Mouse (Mus musculus) heart, adult 9 months (tissue): Measurements from ENCODE around the gene Dera.
A peak's percentile ranks its signal among the peaks of the same experiment; 100 is the strongest.
"Not testable (repeated sequence)": the region's sequence is repeated elsewhere in the genome, so short reads cannot be mapped to it uniquely, and the experiment has no call there.

Source experiments
- DNase-seq, 2 experiments: peaks; one replicate each; pipeline ENCODE4 v3.0.0; 2022; ENCODE audit warnings: low spot score in 2 of 2

Dera gene

DNA sequence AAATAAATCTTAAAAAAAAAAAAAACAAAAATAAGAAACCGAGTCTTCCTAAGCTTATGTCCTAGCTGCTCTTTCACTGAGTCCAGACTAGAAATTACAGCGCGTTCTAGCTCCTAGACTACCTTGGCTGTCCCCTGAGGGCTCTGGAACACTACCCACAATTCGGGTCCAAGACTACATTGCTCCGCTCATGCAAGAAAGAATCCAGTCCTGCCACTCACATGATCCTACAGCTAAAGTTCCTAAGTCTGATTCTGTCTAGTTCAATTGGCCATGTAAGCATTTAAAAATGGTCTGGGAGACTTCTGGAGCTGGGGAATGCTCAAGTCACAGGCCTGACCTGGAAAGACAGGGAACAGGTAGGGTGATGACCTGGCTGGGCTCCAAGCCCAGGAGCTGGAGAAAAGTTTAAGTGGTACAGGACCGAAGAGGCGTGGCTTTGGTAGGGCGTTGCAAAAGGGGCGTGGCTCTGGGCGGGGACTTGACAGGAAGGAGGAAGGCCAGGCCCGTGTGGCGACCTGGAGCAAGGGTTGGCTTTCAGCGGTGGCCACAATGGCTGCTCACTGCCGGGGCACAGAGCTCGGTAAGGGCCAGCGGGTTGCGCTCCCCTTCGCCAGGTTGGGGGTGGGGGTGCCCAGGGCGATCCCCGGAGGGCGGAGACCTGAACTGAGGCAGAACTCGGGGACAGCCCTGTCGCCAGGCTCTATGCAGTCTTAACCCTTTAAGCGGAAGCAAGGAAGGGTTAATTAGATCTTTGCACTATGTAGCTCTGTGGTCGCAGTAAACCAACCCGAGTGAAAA lies at the start of gene Dera:
Dera (plus strand) TSS at position 491 of the 801 bp plus-strand sequence.
- peak; percentile 70 to 74 for DNase-seq

DNA sequence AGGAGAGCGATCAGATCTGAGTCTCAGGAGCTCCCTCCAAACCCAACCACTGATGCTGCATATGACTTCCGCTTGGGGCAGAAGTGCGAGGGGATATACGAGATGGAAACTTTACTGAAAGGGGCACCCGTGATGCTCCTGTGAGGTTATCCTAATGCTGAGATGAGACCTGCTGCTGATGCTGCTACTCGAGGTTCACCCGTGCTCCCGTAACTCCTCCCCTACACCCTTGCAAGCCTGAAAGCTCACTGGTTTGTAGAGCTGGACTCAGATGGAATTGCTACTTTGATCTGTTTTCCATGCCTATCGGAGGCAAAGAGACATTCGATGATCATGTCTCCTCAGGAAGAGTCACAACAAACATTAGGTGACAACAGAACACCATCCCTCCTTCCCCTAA lies 48.1 kb upstream of the Dera start:
- no peak for DNase-seq

DNA sequence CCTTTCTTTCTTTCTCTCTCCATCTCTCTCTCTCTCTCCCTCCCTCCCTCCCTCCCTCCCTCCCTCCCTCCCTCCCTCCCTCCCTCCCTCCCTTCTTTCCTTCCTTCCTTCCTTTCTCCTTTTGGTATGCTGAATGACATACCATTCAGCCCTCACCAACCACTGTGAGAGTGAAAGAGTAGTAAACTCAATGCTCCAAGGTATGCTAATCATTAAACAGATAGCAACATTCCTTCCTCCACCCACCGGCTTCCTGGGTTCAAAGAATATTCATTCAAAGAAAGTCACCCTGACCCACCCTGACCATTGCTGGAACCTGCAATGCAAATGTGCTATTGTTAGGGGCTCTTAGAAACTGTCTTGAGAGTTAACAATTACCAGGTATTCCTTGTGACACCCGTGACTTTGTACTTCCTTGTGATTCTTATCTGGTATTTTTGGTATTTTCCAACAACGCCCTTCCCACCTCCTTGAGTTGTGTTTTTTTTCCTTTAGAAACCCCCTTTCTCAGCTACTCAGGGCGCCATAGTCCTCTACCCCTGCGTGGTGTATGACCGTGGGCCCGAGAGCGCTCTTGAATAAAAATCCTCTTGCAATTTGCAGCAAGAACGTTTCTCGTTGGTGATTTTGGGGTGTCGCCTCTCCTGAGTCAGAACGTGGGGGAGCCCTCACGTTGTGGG lies 45.5 kb upstream of the Dera start:
- not testable (repeated sequence) for DNase-seq

DNA sequence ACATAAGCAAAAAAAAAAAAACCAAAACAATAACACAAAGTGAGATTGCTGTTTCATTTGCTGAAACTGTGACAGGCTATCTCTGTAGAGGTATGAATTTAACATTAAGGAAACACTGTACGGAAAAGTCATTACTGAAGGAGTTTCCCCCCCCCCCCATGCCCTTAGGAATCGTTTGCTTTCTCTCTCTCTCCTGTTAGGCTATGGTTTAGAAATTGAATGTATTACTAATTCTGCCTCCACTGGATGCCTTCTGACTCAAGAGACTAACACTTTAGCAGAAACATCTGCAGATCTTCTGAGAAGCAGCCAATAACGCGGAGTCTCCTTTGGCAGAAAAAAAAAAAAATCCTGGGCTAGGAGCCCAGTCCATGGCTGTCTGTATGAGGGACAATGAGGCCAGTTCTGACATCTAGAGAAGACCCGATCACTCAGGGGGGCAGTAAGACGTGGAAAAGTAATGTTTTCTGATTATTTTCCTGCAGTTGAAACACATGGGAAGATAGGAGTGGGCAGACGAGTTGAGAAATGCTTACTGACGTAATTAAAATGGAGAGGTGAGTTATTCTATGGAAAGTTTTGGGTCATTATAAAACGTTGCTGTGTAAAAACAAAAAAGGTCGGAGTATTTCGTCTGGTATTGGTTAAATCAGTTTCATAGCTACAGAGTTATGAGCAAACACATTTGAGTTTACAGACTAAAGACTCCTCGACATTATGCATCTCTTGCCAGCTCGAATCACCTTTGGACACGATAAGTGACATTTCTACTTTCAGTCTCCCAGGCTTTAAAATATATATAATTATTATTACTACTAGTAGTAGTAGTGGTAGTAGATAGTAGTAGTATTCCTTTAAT lies 43.9 kb upstream of the Dera start:
- peak; percentile 65 for DNase-seq

DNA sequence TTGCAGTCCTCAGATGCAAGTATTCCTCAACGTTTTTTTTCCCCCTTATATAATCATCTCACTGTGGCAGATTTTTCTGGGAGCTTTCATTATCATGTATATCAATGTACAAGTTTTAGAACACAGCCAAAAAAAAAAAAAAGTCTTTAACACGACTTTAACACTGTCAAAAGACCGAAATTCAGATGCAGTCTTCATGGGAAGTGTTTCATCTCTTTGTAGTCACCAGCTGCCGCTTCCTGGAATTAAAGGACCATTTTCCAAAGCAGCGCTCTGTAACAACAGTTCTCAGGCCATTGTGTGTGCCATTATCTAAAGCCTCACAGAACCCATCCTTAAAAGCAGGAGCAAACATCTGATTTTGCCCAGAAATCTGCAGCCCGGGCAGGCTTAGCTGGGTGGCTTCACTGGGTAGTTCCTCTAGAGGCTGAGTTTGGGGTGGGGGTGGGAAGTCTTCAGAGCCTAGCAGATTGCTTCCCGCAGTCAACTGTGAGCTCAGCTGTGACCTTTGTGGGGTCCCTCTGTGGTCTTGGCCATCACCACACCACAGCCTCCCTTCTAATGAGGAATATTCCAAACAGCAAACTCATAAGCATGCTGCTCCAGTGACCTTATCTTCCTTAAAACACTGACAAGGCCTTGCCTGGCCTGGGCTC lies 41.6 kb upstream of the Dera start:
- no peak for DNase-seq

DNA sequence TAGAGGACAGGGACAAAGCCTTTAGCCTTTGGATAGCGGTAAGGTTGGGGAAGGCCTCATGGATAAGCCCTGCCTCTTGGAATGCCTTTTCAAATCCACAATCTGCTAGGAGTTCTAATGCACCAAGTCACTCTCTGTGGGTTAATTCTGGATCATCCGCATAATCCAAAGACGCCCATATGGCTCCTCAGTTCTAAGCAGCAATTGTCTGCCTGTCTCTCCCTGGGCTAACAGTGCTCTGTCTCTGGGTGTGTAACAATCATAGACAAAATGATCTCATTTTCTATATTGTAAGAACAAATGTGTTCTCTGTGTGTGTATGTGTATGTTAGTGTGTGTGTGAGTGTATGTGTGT lies 41.1 kb upstream of the Dera start:
- no peak for DNase-seq

DNA sequence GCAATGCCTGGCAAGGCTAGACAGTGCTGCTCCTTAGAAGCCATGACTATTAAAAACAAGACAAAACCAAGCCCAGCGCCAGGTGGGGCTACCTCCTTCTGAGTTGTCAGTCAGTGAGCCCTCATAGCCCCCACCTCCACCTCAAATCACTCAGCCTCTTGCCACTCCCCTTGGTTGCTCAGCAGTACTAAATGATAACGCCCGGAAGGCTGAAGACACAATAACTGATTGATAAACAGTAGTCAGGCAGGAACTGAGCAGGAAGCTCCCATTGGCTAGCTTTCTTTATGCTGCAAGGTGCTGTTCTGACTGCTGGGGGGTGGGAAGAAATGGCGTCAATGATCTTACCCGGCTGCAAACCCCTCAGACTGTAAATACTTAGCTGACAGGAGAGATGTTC lies 37.5 kb upstream of the Dera start:
- DNase-seq = no peak

DNA sequence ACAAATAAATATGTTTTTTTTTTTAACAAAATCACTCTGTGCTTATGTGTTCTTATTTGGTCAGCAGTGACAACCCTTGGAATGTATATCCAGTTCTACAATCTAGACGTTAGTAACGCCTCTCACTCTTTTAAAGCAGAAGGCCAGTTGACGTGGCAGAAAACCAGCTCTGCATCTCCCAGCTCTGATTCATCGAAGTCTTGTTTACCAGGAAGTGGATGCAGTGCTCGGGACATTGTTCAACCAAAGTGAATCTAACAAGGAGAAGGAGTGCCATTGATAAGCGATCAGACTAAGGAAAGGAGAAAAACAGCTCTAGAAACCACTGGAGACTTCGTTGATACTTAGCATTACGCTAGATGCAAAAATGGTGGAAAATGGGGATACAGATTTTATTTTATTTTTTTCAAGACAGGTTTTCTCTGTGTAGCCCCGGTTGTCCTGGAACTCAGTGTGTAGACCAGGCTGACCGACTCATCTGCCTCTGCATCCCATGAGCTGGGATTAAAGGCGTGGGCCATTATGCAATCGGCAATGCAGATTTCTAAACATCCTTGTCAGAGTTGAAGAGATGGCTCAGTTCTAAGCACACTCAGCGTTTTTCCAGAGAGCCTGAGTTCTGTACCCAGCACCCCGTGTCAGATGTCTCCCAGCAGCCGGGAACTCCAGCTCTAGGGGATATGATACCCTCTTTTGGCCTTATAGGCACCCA lies 32.0 kb upstream of the Dera start:
- no peak for DNase-seq

DNA sequence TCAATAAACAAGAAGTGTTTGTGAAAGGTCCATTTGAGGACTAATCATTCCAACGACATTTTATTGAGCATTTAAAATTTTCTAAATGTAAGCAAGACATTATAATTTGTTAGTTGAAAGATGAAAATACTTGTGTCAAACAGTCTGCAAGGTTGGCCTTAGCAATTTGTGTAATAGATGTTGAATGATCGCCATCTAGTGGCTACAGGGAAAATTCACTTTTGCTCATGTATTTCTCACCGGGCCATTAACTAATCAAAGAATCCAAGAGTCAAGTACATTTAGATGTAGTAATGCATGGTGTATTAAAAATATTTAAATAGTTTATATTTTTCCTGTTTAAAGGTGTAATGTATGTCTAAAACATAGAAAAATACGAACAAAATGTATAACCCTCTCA lies 30.4 kb upstream of the Dera start:
- DNase-seq = peak in 1 of 2 experiments; percentile 58

DNA sequence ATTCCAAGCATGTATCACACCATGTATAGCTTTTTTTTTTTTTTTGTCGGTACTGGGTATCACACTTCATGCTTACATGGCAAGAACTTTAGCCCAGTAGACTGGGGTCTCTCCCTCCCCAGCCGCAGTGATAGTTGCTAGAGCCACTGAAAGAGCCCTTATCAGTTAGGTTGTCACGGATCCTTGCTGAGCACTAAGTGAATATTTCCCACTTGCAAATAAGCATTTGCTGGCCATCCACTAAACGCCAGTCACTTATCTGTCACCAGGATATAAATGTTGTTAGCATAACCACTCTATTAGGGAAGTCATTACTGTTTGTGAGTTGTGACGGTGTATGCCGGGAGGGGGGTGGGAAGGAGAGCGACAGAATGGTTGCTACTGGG lies 19.9 kb upstream of the Dera start:
- no peak for DNase-seq

DNA sequence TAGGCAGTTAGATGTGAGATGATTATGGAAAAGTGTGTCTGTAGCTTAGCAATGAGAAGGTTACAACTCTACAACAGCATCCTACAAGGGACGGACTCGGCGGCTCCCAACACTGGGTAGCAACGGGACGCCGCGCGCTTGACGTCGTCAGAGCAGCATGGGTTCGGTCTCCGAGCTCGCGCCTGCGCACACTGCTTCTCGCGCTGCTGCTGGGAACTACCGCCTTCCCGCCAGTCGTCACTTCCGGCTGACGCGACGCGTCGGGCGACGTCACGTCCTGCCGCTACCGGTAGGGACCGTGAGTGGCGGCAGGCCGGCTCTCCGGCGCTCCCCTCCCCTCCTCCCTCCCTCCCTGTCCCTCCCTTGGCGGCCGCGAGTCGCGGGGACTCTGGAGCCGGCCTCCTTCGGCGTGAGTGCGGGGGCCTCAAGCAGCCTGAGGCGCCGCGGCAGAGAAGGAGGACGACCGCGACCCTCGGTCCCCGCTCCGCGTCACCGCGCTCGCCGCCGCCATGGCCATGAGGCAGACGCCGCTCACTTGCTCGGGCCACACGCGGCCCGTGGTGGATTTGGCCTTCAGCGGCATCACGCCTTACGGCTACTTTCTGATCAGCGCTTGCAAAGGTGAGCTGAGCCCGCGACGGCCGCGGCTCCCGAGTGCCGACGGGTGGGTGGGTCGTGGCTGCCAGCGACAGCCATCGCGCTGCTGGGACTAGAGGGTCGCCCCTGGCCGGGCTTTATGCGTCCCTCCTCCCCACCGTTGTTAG lies 19.3 kb upstream of the Dera start, which contains the start of gene Strap:
Strap (plus strand) TSS at position 233 of the 764 bp plus-strand sequence.
- DNase-seq = peak; percentile 90 to 91

DNA sequence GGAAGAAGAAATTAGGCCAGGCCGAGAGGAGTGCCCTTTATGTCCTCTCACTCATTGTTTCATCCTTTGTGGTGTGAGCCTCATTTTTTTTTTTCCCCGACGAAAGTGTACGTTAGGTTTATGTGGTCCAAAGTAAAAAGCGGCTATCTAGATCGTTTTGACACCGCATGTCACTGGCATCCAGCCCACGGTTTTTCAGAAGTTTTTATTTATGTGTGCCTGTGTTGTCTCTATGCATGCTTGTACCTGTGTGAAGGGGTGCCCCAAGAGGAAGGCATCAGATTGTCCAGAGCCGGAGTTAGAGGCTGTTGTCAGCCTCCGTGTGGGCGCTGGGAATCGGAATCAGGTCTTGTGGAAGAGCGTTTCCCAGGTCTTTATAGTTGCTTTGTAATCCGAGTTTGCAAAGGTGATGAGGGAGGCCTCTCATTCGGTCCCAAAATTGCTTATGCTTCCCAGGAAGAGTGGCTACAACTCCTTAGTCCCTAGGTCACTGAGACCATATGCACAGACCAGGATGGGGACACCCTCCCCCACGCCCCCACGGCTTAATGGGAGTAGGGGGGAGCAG lies 18.6 kb upstream of the Dera start:
- no peak for DNase-seq

DNA sequence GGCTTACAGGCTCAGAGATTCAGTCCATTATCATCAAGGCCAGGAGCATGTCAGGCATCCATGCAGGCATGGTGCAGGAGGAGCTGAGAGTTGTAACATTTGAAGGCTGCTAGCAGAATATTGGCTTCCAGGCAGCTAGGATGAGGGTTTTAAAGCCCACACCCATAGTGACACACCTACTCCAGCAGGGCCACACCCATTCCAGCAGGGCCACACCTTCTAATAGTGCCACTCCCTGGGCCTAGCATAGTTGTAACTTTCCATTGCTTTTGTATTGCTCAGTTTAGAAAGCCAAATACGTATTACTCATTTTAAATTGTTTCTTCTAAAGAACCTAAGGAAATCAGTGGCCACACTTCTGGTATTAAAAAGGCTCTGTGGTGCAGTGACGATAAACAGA lies 13.4 kb upstream of the Dera start:
- DNase-seq = no peak

DNA sequence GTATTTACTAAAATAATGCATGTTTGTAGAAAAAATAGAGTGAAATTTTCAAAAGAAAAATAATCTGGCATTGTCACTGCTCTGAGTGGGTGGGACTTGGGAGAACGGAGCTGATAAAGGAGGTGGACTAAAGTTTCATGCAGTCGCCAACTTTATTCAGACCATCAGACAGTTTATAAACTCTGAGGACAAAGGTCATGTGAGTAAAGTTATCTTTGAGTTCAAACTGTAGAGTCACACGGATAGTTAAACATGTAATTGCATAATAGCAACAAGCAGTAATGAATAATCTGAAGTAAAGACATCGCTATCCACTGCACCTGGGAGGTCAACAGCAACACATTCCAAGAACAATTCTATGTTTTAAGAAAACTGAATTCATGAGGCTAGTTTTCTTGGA lies 9.6 kb upstream of the Dera start:
- no peak for DNase-seq

DNA sequence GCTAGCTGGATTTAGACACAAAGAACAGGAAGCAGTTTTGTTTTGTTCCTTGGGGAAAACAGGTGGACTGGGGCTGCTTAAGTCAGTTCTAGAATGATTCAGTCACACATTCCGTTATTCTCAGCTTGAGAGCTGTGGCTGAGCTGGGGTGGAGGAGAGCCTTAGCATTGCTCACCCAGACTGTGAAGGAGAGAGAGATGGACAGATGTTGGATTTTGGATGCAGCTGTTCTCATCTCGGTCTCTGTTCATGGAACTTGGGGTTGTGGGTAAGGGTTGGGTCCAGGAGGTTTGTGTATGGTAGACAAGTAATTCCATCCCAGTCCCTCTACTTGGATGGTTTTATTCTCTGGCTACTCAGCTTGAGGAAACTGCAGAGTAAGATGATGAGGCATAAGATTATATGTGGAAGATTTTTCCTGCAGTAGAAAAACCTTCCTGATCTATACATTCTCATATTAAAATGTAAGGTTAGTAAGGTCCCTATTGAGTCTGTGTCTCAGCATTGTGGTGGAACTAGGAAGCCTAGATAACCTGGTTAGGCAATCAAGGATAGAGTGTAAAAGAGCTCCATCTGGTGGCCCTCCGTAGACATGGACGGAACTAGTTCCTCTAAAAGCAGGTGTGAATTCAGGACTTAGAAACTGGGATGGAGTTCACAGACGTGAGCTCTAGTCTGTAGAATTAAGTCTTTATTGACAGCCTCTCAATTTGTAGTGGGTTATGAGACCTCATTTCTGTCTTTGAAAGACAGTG lies 7.0 kb upstream of the Dera start:
- no peak for DNase-seq

DNA sequence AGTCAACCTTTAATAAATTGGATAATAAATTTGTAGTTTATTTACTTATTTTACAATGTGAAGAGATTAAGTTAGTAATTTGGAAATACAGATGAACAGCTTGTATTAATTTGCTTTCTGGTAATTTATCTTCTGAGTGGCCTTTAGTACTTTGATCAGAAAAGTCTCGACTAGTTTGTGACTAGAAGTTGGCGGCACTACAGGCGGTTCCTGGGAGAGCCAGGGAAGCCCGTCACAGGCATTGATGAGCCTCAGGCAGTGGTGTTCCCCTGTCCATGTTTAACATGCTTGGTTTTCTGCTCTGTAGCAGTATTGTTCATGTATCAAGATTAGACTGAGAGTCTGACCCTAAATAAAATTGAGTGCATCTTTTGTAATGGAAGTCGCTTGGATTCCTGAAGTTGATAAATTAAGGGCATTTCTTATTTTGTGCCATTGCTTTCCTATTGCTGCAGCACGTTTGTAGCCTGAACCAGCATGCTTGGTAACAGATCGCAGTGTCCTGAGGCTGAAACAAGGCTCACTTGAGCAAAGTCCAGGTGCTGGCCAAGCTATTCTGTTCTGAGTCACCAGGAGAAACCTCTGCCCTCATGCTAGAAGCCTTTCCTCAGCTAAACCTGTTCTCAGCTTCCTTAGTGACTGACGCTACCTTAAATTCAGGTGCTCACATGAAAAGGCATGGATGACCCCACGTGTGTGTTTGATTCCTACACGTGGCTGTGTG lies 2.6 kb upstream of the Dera start:
- no peak for DNase-seq

DNA sequence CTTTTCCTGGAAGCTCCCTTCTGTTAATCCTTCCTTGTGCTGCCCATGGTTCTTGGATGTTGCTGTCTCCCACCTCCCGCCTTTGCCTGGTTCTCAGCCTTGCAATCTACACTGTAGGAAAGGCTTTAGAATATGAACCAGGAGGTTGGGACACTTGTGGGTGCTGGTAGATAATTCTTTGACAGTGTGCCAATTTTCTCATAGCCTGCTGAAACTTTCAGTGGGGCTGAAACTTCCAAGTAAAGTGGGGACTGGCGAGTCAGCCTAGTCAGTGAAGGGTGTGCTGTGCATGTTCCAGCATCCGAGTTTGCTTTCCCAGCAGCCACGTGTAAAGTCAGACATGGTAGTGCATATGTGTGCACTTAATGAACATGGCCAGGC lies 2.1 kb upstream of the Dera start:
- no peak for DNase-seq

DNA sequence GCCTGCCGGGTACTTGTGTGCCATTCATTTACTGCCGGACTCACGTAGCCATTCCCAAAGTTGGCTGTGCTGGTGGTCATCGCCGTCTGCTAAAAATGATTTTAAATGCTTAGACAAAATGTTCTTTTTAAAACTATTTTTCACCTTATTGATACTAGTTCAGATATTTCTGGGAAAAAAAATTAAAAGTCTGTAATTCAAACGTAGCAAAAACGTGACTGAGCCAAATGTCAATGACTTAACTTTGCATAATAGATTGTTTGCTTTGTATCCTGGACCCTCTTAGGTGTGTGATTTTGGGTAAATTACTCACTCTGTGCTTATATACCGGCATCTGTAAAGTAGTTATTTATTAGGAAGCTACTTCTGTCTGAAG lies 499 bp downstream of the Dera start:
- no peak for DNase-seq

DNA sequence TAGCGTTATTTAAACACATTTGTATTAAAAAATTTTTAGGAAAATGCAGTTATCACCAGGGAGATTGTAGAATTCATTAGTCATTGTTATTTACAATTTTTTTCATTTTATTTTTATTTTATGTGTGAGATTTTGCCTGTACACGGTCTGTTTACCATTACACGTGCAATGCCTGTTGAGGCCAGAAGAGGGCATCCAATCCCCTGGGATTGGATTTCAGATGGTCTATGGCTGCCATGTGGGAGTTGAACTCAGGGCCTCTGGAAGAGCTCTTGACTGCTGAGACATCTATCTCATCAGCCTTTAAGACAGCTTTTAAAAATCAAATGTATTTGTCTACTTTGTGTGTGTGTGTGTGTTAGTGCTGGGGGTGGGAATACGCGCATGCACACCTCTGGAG lies 2.0 kb downstream of the Dera start:
- no peak for DNase-seq
